Mouse (Mus musculus) midbrain, postnatal 0 days (tissue): ENCODE data around the gene Aff3. TPM values are rescaled to one million over a fixed set of nuclear protein-coding genes. Genes with fewer than 3 reads are reported as not detected.

Experiments used
- ATAC-seq: fragments of 200-750 bp; cut with Nextera tagmentation; 2 replicates; pipeline ENCODE4 v1.8.0; 2017; ENCODE audit warnings: moderate number of reproducible peaks, mild to moderate bottlenecking, moderate TSS enrichment, moderate library complexity; ENCODE audit not compliant: low FRiP score
- DNase-seq: peaks from one replicate; pipeline ENCODE4 v3.0.0-alpha.2; 2015; ENCODE audit warnings: low spot score
- H3K27ac ChIP-seq: fragments of 300-500 bp; sonication (generic); 2 replicates; pipeline ENCODE4 v1.5.1; 2014; ENCODE audit warnings: low read depth, mild to moderate bottlenecking, low read length, mixed read lengths
- H3K27me3 ChIP-seq: fragments of 300-500 bp; sonication (generic); 2 replicates; pipeline ENCODE4 v1.6.1; 2014; ENCODE audit warnings: low read length, control low read depth, mixed read lengths; ENCODE audit not compliant: insufficient read depth
- H3K36me3 ChIP-seq: fragments of 300-500 bp; sonication (generic); 2 replicates; pipeline ENCODE4 v1.6.1; 2014; ENCODE audit warnings: low read length, control low read depth, mixed read lengths; ENCODE audit not compliant: insufficient read depth
- H3K4me1 ChIP-seq: fragments of 300-500 bp; sonication (generic); 2 replicates; pipeline ENCODE4 v1.6.1; 2014; ENCODE audit warnings: mild to moderate bottlenecking, control low read depth, antibody characterized with exemption, low read length, mixed read lengths; ENCODE audit not compliant: insufficient read depth
- H3K4me2 ChIP-seq: fragments of 300-500 bp; sonication (generic); 2 replicates; pipeline ENCODE4 v1.6.1; 2014; ENCODE audit warnings: low read depth, mild to moderate bottlenecking, low read length, mixed read lengths; ENCODE audit not compliant: poor library complexity, severe bottlenecking
- H3K4me3 ChIP-seq: fragments of 300-500 bp; sonication (generic); 2 replicates; pipeline ENCODE4 v1.5.1; 2014; ENCODE audit warnings: low read depth, mild to moderate bottlenecking, low read length, moderate library complexity
- H3K9ac ChIP-seq: fragments of 300-500 bp; sonication (generic); replicated peaks from 2 replicates; pipeline ENCODE4 v1.6.1; 2014; ENCODE audit warnings: mild to moderate bottlenecking, low read length, moderate library complexity, mixed read lengths; ENCODE audit not compliant: poor library complexity, severe bottlenecking
- H3K9me3 ChIP-seq: fragments of 300-500 bp; sonication (generic); 2 replicates; pipeline ENCODE4 v1.6.1; 2016; ENCODE audit warnings: low read length, control low read depth
- CTCF ChIP-seq: IDR thresholded peaks from 2 replicates; pipeline ENCODE4 v1.5.1; 2016; ENCODE audit warnings: antibody characterized with exemption, mild to moderate bottlenecking
- WGBS: fragments of 180-500 bp; shearing (Covaris S2); extraction: QIAGEN DNeasy Blood & Tissue Kit; methylation state at CpG from one replicate; pipeline ENCODE4 v1.1.7; 2014; 5-methylcytosine and 5-hydroxymethylcytosine counted together
- polyA plus RNA-seq: library from polyadenylated mRNA; unstranded; fragments of >200 nt; fragmentation: Nextera tagmentation; extraction: Ambion mirVana; gene quantifications from 2 replicates; pipeline ENCODE4 v1.2.1, GENCODE M21; 2015
- total RNA-seq: library from RNA; depleted of rRNA; stranded (reverse); fragments of >200 nt; gene quantifications from 2 replicates; pipeline ENCODE4 v1.2.3, GENCODE M21; 2014

The Aff3 gene
- total and polyA plus RNA-seq, 2 experiments from 2014 or later, result 20.6 to 61.2 TPM

GRCm38 (mm10) chr1:38410457-38410856 is 254.3 kb downstream of the Aff3 start:
- Histone ChIP-seq H3K27ac (peak overlapping the region; percentile 70), H3K9ac (no peak overlapping the region), H3K4me1 (peaks cover 6% of the 10 kb centered on the region; the same call in 1 of the 2 replicates), H3K9me3 (no peaks in the 10 kb centered on the region), H3K4me3 (no peak overlapping the region), H3K4me2 (no peak overlapping the region), H3K36me3 (no peaks in the 10 kb centered on the region), H3K27me3 (no peaks in the 10 kb centered on the region)
- 11% methylated on average over 4 of the region's 4 CpGs for WGBS
- no peak; the same call in 1 of the 2 replicates for TF ChIP-seq CTCF
- DNase-seq, result peak; percentile 86
- peak; percentile 87 for ATAC-seq

GRCm38 (mm10) chr1:38408241-38408640 is 256.5 kb downstream of the Aff3 start:
- Histone ChIP-seq H3K36me3 (no peaks in the 10 kb centered on the region), H3K4me2 (no peak overlapping the region), H3K9me3 (no peaks in the 10 kb centered on the region), H3K27ac (no peak overlapping the region), H3K4me3 (no peak overlapping the region), H3K9ac (no peak overlapping the region), H3K4me1 (peaks cover 6% of the 10 kb centered on the region; the same call in 1 of the 2 replicates), H3K27me3 (no peaks in the 10 kb centered on the region)
- WGBS, result 79% methylated on average over 3 of the region's 3 CpGs
- ATAC-seq (no peak), DNase-seq (no peak)
- no peak for TF ChIP-seq CTCF

- Histone ChIP-seq H3K9ac (no peak overlapping the region), H3K36me3 (no peaks in the 10 kb centered on the region), H3K4me1 (no peaks in the 10 kb centered on the region), H3K4me3 (no peak overlapping the region), H3K27me3 (no peaks in the 10 kb centered on the region), H3K9me3 (no peaks in the 10 kb centered on the region), H3K4me2 (no peak overlapping the region), H3K27ac (no peak overlapping the region)
- 83% methylated on average over 5 of the region's 5 CpGs for WGBS
- no peak for TF ChIP-seq CTCF
- no peak for DNase-seq
- no peak for ATAC-seq
Observed at GRCm38 (mm10) chr1:38403781-38404180, 261.0 kb downstream of the Aff3 start.

- no peak for ATAC-seq
- H3K9me3 ChIP-seq, result no peaks in the 10 kb centered on the region
- H3K4me3 ChIP-seq, result no peak overlapping the region
- no peaks in the 10 kb centered on the region; the same call in 1 of the 2 replicates for H3K4me1 ChIP-seq
- WGBS, result 52% methylated on average over 4 of the region's 4 CpGs
- TF ChIP-seq CTCF, result no peak
- H3K27ac ChIP-seq, result no peak overlapping the region
- H3K36me3 ChIP-seq, result no peaks in the 10 kb centered on the region
- DNase-seq, result no peak
- H3K9ac ChIP-seq, result no peak overlapping the region
- H3K27me3 ChIP-seq, result no peaks in the 10 kb centered on the region
- no peak overlapping the region for H3K4me2 ChIP-seq
Observed at GRCm38 (mm10) chr1:38401856-38402255, 262.9 kb downstream of the Aff3 start.

- H3K36me3 ChIP-seq, result no peaks in the 10 kb centered on the region
- no peak for TF ChIP-seq CTCF
- ATAC-seq (no peak), DNase-seq (no peak)
- H3K27ac ChIP-seq, result no peak overlapping the region
- 94% methylated on average over 10 of the region's 10 CpGs for WGBS
- no peak overlapping the region for H3K4me2 ChIP-seq
- peaks cover 3% of the 10 kb centered on the region; the same call in 1 of the 2 replicates for H3K4me1 ChIP-seq
- H3K4me3 ChIP-seq, result no peak overlapping the region
- no peaks in the 10 kb centered on the region for H3K9me3 ChIP-seq
- H3K9ac ChIP-seq, result no peak overlapping the region
- no peaks in the 10 kb centered on the region for H3K27me3 ChIP-seq
Observed at GRCm38 (mm10) chr1:38399269-38399668, 265.5 kb downstream of the Aff3 start.

- no peak overlapping the region for H3K27ac ChIP-seq
- 70% methylated on average over 5 of the region's 5 CpGs for WGBS
- H3K9me3 ChIP-seq, result no peaks in the 10 kb centered on the region
- H3K27me3 ChIP-seq, result no peaks in the 10 kb centered on the region
- H3K4me1 ChIP-seq, result peaks cover 3% of the 10 kb centered on the region; the same call in 1 of the 2 replicates
- H3K9ac ChIP-seq, result no peak overlapping the region
- DNase-seq (no peak), ATAC-seq (no peak)
- TF ChIP-seq CTCF, result no peak
- H3K36me3 ChIP-seq, result no peaks in the 10 kb centered on the region
- H3K4me3 ChIP-seq, result no peak overlapping the region
- H3K4me2 ChIP-seq, result no peak overlapping the region
Observed at GRCm38 (mm10) chr1:38398566-38398965, 266.2 kb downstream of the Aff3 start.
